Mouse (Mus musculus): ENCODE measurements at regions not wholly inside any gene's neighbourhood (a gene's known extent, or its start where the extent isn't known, plus 50 kb on each side); places are given as distances from the start of the nearest gene placed in this dataset.

DNA sequence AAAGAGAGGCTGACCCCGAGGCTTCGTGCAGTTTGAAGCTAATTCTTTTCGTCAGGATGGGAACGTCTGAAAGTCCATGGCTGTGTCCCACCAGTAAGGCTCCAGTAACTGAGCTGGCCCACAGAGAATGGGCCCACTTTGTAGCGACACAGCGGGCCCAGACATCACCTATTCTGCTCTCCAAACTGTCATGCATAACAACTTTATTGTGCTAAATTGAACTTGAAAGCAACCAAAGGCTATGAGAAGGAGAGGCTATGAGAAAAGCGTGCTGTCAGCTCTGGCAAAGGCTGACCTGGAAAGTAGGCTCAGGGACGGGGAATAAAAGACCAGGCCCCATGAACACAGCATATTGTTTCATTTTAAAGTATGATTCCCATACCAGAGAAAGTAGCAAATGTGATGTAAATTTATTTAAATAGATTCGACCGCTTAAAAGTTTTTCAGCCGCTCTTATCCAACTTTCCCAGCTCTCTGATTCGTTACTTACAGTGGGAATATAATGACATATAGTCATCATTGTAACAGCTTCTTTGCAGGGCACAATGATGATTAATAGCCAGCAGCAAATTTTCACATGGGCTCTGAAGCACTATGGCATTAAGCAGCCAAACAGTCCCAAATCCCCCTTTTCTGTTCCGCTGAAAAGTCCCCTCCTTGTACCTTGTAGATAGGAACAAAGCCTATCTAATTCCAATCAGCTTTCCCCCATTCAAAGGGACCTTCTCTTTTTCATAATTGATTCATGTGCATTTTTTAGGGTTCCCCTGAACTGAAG is 337.1 kb upstream of the Tmem161b start:
- no peak for ATAC-seq (replicated peaks in 1 of 2; ENCODE audit: insufficient read depth in 1 of 2, low FRiP score in 2 of 2, low TSS enrichment in 1 of 2, low read depth in 1 of 2, poor library complexity in 2 of 2, severe bottlenecking in 2 of 2)

GRCm38 (mm10) chr13:83885729-83886128 is 336.4 kb upstream of the Tmem161b start:
- ATAC-seq (replicated peaks in 1 of 2; ENCODE audit: insufficient read depth in 1 of 2, low FRiP score in 2 of 2, low TSS enrichment in 1 of 2, low read depth in 1 of 2, poor library complexity in 2 of 2, severe bottlenecking in 2 of 2): no peak

- ATAC-seq (replicated peaks in 1 of 2; ENCODE audit: insufficient read depth in 1 of 2, low FRiP score in 2 of 2, low TSS enrichment in 1 of 2, low read depth in 1 of 2, poor library complexity in 2 of 2, severe bottlenecking in 2 of 2): no peak
Observed at GRCm38 (mm10) chr13:83914697-83915096, 307.4 kb upstream of the Tmem161b start.

DNA sequence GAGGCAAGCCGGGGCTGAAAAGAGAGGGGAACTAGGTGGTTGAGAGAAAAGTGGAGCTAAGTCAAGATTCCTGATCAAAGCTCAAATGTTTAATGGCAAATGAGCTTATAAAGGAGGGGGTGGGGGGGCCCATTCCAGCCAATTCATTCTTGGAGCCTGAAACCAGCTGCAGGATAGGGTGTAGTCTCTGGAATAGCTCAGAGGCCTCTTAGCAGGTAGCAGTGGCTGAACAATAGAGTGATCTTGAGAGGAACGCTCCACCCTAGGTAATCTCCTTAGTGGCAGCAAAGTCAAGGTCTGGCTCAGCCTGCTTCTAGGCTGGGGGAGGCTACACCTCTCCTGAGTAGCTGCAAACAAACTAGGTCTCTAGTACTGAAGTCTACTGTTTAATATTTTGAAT is 289.3 kb upstream of the Tmem161b start:
- no peak for ATAC-seq (replicated peaks in 1 of 2; ENCODE audit: insufficient read depth in 1 of 2, low FRiP score in 2 of 2, low TSS enrichment in 1 of 2, low read depth in 1 of 2, poor library complexity in 2 of 2, severe bottlenecking in 2 of 2)

GRCm38 (mm10) chr13:83946495-83946894 is 275.6 kb upstream of the Tmem161b start:
- no peak for ATAC-seq (replicated peaks in 1 of 2; ENCODE audit: insufficient read depth in 1 of 2, low FRiP score in 2 of 2, low TSS enrichment in 1 of 2, low read depth in 1 of 2, poor library complexity in 2 of 2, severe bottlenecking in 2 of 2)

GRCm38 (mm10) chr13:83951163-83951562 is 270.9 kb upstream of the Tmem161b start:
- ATAC-seq (replicated peaks in 1 of 2; ENCODE audit: insufficient read depth in 1 of 2, low FRiP score in 2 of 2, low TSS enrichment in 1 of 2, low read depth in 1 of 2, poor library complexity in 2 of 2, severe bottlenecking in 2 of 2): no peak

DNA sequence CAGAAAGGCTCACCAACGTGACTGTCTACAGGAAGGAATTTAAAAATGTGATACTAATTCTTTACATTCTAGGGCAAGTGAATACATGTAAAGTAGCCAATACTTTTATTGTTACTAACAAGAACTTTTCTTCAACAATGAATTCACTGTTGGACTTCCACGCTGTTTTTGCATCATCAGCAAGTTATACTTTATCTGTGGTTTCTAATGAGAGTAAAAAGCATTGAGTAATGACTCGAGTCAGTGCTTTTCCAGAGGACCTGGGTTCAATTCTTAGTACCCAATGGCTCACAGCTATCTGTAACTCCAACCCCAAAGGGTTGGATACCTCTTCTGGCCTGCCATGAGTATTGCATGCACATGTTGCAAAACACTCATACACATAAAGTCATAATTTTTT is 270.3 kb upstream of the Tmem161b start:
- no peak for ATAC-seq (replicated peaks in 1 of 2; ENCODE audit: insufficient read depth in 1 of 2, low FRiP score in 2 of 2, low TSS enrichment in 1 of 2, low read depth in 1 of 2, poor library complexity in 2 of 2, severe bottlenecking in 2 of 2)

GRCm38 (mm10) chr13:83952353-83952752 is 269.7 kb upstream of the Tmem161b start:
- ATAC-seq (replicated peaks in 1 of 2; ENCODE audit: insufficient read depth in 1 of 2, low FRiP score in 2 of 2, low TSS enrichment in 1 of 2, low read depth in 1 of 2, poor library complexity in 2 of 2, severe bottlenecking in 2 of 2): no peak

DNA sequence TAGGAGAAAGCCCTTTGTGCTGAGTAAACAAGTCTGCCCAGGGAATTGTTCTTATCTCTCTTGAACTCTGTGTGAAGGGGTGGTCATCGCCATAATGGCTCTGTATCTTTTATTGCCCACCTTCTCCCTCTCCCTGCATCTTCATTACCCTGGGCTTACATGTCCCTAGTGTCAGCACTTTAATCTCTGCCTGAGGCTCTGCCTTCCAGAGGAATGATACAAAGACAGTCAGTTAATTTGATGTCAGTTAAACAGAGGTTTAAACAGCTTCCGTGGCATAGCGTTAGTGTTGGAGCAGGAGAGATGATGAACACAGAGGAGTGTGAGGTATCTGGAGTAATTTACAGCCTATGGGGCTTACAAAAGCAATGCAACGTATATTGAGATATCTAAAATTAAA is 269.2 kb upstream of the Tmem161b start:
- no peak for ATAC-seq (replicated peaks in 1 of 2; ENCODE audit: insufficient read depth in 1 of 2, low FRiP score in 2 of 2, low TSS enrichment in 1 of 2, low read depth in 1 of 2, poor library complexity in 2 of 2, severe bottlenecking in 2 of 2)

DNA sequence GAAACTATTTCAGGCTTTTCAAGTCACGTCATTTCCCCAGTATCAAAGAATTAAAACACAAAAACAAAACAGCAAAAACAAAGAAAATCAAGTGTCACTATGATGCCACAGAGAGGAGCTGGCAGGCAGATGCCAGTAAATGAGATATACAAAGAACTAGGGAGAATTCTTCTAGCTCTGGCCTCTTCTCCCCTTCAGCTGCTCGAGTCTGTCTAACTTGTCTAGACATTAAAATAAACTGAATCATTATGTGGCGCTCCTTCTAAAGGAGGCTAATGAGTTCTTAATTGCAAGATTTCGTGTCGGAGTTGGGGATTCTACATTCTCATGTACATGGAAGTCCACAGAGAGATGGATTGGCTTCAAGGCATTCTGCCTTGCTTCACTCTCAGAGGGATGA is 266.4 kb upstream of the Tmem161b start:
- no peak for ATAC-seq (replicated peaks in 1 of 2; ENCODE audit: insufficient read depth in 1 of 2, low FRiP score in 2 of 2, low TSS enrichment in 1 of 2, low read depth in 1 of 2, poor library complexity in 2 of 2, severe bottlenecking in 2 of 2)

DNA sequence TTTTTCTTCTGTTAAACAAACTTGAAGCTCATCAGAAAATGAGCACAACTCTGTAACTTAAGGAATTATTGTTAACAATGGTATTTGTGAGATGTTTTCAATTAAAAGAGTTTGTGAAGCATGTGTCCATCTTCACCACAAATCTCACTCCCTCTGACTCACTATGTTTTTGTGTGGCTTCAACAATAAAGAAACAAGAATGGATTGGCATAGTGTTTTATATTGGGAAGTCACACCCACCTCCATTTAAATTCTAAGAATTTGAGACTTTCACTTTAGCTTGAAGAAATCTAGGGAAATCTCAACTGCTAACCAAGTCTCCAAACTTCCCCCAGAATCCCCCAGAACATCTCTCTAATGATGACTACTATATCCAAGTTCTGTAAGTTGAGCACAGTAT is 243.6 kb upstream of the Tmem161b start:
- ATAC-seq (replicated peaks in 1 of 2; ENCODE audit: insufficient read depth in 1 of 2, low FRiP score in 2 of 2, low TSS enrichment in 1 of 2, low read depth in 1 of 2, poor library complexity in 2 of 2, severe bottlenecking in 2 of 2): no peak

DNA sequence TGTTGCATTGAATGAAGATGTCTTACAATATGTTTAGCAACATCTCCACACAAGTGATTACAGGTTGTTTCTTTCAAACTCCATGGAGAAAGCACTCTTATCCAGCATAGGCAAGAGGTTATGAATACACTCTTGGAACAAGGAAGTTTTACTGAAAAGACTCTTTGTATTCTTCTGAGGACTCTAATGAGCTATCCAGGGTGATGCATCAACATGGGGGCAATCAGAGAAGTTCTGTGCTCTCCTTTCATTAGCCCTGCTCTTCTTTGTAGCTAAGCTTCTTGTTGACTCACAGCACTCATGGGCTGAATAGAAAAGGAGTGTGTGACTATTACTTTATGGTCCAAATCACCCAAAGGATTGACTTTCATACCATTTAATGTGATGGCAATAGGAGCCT is 242.6 kb upstream of the Tmem161b start:
- ATAC-seq (replicated peaks in 1 of 2; ENCODE audit: insufficient read depth in 1 of 2, low FRiP score in 2 of 2, low TSS enrichment in 1 of 2, low read depth in 1 of 2, poor library complexity in 2 of 2, severe bottlenecking in 2 of 2): no peak

DNA sequence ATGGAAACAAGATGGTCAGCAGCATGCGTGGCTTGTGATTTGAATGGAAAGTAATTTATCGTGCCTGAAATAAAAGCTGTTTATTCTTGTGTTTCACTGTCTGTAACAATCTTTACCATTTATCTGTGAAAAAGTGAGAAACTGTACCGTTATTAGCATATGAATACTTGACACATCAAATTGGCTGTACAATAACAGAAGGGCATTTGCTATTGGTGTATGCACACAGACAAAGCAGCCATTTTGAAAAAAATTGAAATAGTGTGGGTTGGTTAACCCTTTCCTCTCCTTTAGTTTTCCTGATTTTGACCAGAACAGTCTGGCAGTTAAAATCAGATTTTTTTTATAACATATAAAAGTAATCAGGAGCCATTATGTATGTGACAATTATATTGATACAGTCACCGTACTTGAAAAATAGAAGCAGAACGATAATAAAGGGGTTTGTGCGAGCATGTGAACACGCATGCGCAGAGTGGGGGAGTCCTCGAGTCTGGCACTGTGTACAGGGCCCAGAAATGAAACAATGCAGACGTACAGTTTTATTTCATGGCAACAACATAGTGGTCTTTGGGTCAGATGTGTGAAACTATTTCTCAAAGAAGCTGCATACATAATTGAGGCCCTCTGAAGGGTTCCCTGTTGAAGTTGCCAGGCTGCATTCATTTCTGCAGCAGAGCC is 237.3 kb upstream of the Tmem161b start:
- no peak for ATAC-seq (replicated peaks in 1 of 2; ENCODE audit: insufficient read depth in 1 of 2, low FRiP score in 2 of 2, low TSS enrichment in 1 of 2, low read depth in 1 of 2, poor library complexity in 2 of 2, severe bottlenecking in 2 of 2)

DNA sequence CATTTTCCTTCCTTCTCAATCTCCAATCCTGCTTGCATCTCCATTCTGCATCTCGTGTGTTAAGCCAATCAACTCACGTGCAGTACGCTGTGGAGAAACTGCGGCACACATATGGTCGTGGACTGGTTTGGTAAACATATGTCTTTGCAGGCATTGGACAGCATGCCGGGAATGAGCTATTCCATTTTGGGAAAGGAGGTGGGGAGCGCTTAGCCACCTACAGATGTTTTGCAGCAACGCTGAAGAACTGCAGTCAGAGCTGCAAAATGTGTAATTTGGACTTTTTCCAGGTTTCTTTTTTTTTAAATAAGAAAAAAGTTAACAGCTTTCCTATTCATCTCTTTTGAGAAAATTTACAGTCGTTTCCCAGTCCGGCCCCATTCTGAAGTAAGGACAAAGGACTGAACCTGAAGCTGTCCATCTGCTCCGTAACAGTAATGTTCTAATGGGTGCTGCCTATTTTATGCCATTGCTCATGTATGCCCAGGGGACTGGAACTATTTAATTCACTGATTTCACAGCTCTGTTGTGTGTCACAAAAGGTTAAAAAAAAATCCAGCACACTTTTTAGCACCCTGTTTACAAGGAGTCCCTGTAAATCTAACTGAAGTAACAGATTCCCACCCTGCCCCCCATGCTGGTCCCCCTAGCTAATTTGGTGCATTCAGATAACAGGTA is 234.2 kb upstream of the Tmem161b start:
- no peak for ATAC-seq (replicated peaks in 1 of 2; ENCODE audit: insufficient read depth in 1 of 2, low FRiP score in 2 of 2, low TSS enrichment in 1 of 2, low read depth in 1 of 2, poor library complexity in 2 of 2, severe bottlenecking in 2 of 2)

DNA sequence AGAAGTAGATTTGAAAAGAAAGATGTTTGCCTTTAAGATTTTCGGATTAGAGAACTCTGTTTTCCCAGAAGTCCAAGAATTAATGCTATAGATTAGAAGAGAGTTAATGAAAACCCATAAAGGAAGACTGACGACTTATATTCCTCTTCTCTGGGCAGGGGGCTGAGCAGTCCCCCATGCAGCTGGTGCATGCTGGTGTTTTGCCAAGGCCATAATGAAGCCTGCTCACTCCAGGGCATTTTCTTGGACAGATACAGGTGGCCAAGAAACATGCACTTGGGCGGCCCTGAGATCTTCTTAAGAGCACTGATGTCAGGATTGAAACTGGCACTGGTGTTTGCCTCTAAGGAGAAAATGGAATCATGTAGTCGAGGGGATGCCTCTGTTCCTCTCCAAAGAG is 233.6 kb upstream of the Tmem161b start:
- ATAC-seq (replicated peaks in 1 of 2; ENCODE audit: insufficient read depth in 1 of 2, low FRiP score in 2 of 2, low TSS enrichment in 1 of 2, low read depth in 1 of 2, poor library complexity in 2 of 2, severe bottlenecking in 2 of 2): no peak

DNA sequence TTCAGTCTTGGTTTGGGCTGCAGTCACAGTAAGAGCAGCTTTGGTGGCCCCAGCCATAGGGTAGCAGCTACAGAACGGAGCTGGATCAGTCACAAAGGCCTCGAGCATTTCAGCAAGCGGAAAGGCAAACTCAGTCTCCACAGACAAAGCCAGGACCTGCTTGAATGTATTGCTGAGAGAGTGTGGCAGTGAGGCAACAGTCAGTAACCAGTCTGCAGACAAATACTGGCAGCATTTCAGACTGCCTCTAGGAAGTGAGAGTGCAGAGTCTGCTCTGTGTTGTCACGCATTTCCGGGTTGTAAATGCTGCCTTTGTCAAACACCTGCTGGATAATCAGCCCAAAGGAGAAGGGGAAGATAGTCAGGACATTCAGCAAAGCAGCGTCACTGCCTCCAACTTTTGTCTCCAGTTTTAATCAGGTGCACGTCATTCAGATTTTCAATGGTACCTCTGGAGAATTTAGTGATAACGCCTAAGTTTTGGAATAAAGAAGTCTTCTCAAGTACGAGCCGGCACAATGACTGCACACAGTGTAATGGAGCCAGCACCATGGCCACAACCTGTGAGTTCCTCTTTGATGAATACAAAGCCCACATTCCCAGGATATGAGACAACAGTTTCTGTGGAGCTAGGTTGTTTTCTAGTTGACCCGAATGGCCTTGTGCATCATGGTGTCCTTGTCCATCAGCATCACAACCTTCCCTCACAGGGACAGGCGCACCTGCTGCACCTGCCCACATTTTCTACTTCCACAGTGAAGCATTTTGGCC is 224.3 kb upstream of the Tmem161b start:
- peak in 1 of 2 experiments; percentile 37; a peak in 1 of 4 replicates for ATAC-seq (replicated peaks in 1 of 2; ENCODE audit: insufficient read depth in 1 of 2, low FRiP score in 2 of 2, low TSS enrichment in 1 of 2, low read depth in 1 of 2, poor library complexity in 2 of 2, severe bottlenecking in 2 of 2)

DNA sequence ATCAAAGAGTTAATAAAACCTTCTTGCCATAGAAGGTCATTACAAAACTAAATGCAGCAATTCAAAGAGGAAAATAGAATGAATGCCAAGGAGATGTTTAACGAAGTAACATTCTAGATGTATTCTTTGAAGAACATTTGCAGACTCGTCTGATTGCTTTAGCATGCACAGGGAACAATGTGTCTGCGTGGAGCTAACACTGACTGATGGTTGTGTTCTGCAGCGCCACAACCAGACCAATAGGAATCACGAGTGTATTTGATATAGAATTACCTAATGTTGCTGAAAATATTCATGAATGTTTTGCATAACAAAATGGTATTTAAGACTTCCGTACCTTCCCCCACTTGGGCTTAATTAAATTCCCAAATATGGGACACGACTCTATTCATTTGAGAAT is 200.3 kb upstream of the Tmem161b start:
- no peak for ATAC-seq (replicated peaks in 1 of 2; ENCODE audit: insufficient read depth in 1 of 2, low FRiP score in 2 of 2, low TSS enrichment in 1 of 2, low read depth in 1 of 2, poor library complexity in 2 of 2, severe bottlenecking in 2 of 2)

- no peak for ATAC-seq (replicated peaks in 1 of 2; ENCODE audit: insufficient read depth in 1 of 2, low FRiP score in 2 of 2, low TSS enrichment in 1 of 2, low read depth in 1 of 2, poor library complexity in 2 of 2, severe bottlenecking in 2 of 2)
Observed at GRCm38 (mm10) chr13:84023021-84023420, 199.1 kb upstream of the Tmem161b start.

Measured in hematopoietic stem cell, adult 5-6 weeks (primary cell).